Mouse (Mus musculus): ENCODE measurements around the gene F2. TPM values are rescaled to one million over a fixed set of nuclear protein-coding genes. Genes with fewer than 3 reads are reported as not detected.

F2 gene
- polyA plus RNA-seq (2012; rRNA removed) (1.7 TPM in 2 replicates), polyA plus RNA-seq (2014; fragmentation: Nextera tagmentation; extraction: Ambion mirVana) (0.95 and 1.3 TPM in 2 replicates)

GRCm38 (mm10) chr2:91636229-91636628, at the start of gene F2:
Gene F2 (minus strand): TSS chr2:91636414.
- Histone ChIP-seq H3K4me1 (ENCODE audit: control insufficient read depth, insufficient read depth, low read length) (no peaks in the 10 kb centered on the region), H3K36me3 (ENCODE audit: control insufficient read depth, insufficient read depth, low read length) (no peaks in the 10 kb centered on the region), H3K9ac (ENCODE audit: low read depth, low read length, severe bottlenecking) (no peak within 1 kb of the TSS), H3K4me3 (replicated peaks; ENCODE audit: low read length) (no peak within 1 kb of the TSS), H3K27ac (replicated peaks; ENCODE audit: low read depth, low read length) (no peak within 1 kb of the TSS), H3K27me3 (ENCODE audit: control insufficient read depth, insufficient read depth, low read length) (no peaks in the 10 kb centered on the region), H3K4me2 (replicated peaks; ENCODE audit: low read depth, low read length, severe bottlenecking) (no peak within 1 kb of the TSS), H3K9me3 (ENCODE audit: control insufficient read depth, low read length) (no peaks in the 10 kb centered on the region)
- no peak for DNase-seq (ENCODE audit: low spot score)
- no peak for TF ChIP-seq POLR2A (IDR thresholded peaks at IDR 0.05; ENCODE audit: borderline replicate concordance, extremely low read depth, insufficient read depth, insufficient read length)
- ATAC-seq (ENCODE audit: low FRiP score, low read depth), result no peak
- WGBS, result 85% methylated on average over 8 of the region's 8 CpGs

DNA sequence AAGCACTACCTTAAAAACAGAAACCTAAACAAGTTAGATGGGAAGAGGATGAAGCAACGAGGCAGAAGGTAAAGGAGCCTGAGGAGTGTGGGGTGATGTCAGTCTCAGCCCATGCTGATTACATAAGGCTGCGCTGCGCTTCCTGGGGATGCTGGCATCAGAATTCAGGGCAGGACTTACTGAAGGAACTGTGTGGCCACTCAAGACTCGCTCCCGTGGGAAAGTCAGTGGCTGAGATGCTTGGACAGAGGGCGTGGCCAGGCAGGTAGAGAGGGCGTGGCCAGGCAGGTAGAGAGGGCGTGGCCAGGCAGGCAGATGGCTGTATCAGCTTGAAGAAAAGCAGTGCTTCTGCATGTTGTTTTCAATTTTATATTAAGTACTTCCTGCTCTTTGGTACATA, 47.7 kb upstream of the F2 start:
- DNase-seq (ENCODE audit: low spot score) (no peak), ATAC-seq (ENCODE audit: low FRiP score, low read depth) (no peak)
- Histone ChIP-seq H3K4me1 (ENCODE audit: control insufficient read depth, insufficient read depth, low read length) (no peaks in the 10 kb centered on the region), H3K9ac (ENCODE audit: low read depth, low read length, severe bottlenecking) (no peak overlapping the region), H3K27me3 (ENCODE audit: control insufficient read depth, insufficient read depth, low read length) (no peaks in the 10 kb centered on the region), H3K36me3 (ENCODE audit: control insufficient read depth, insufficient read depth, low read length) (peaks cover 90% of the 10 kb centered on the region), H3K9me3 (ENCODE audit: control insufficient read depth, low read length) (no peaks in the 10 kb centered on the region), H3K27ac (replicated peaks; ENCODE audit: low read depth, low read length) (no peak overlapping the region), H3K4me3 (replicated peaks; ENCODE audit: low read length) (no peak overlapping the region), H3K4me2 (replicated peaks; ENCODE audit: low read depth, low read length, severe bottlenecking) (no peak overlapping the region)
- 83% methylated on average over 8 of the region's 8 CpGs for WGBS
- no peak for TF ChIP-seq POLR2A (IDR thresholded peaks at IDR 0.05; ENCODE audit: borderline replicate concordance, extremely low read depth, insufficient read depth, insufficient read length)

- Histone ChIP-seq H3K4me2 (replicated peaks; ENCODE audit: low read depth, low read length, severe bottlenecking) (no peak overlapping the region), H3K27me3 (ENCODE audit: control insufficient read depth, insufficient read depth, low read length) (no peaks in the 10 kb centered on the region), H3K9ac (ENCODE audit: low read depth, low read length, severe bottlenecking) (no peak overlapping the region), H3K27ac (replicated peaks; ENCODE audit: low read depth, low read length) (no peak overlapping the region), H3K36me3 (ENCODE audit: control insufficient read depth, insufficient read depth, low read length) (peaks cover 93% of the 10 kb centered on the region), H3K9me3 (ENCODE audit: control insufficient read depth, low read length) (no peaks in the 10 kb centered on the region), H3K4me3 (replicated peaks; ENCODE audit: low read length) (no peak overlapping the region), H3K4me1 (ENCODE audit: control insufficient read depth, insufficient read depth, low read length) (no peaks in the 10 kb centered on the region)
- no peak for ATAC-seq (ENCODE audit: low FRiP score, low read depth)
- WGBS, result 55% methylated on average over 4 of the region's 4 CpGs
- peak; percentile 23 for DNase-seq (ENCODE audit: low spot score)
- TF ChIP-seq POLR2A (IDR thresholded peaks at IDR 0.05; ENCODE audit: borderline replicate concordance, extremely low read depth, insufficient read depth, insufficient read length), result no peak
These were observed 46.6 kb upstream of the F2 start for GRCm38 (mm10) chr2:91682850-91683249.

DNA sequence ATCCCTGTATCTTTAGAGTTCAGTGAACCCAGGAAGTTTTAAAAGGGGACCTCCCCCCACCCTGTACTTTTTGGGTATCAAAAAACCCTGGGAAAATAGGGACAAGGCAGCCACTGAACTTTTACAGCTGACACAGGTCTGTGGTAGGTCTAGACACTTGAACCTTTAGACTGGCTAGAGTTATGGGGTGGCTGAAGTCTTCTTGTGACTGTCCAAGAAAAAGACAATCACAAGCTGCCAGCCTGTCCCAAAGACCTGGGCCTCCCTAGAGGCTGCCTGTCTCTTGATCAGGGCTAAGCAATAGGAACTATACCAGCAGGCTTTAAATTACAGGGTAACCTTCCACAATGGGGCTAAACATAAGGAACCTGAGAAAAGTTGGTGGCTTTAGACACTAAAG, 40.7 kb upstream of the F2 start:
- Histone ChIP-seq H3K4me3 (replicated peaks; ENCODE audit: low read length) (no peak overlapping the region), H3K4me1 (ENCODE audit: control insufficient read depth, insufficient read depth, low read length) (no peaks in the 10 kb centered on the region), H3K9ac (ENCODE audit: low read depth, low read length, severe bottlenecking) (no peak overlapping the region), H3K27ac (replicated peaks; ENCODE audit: low read depth, low read length) (no peak overlapping the region), H3K27me3 (ENCODE audit: control insufficient read depth, insufficient read depth, low read length) (no peaks in the 10 kb centered on the region), H3K9me3 (ENCODE audit: control insufficient read depth, low read length) (no peaks in the 10 kb centered on the region), H3K4me2 (replicated peaks; ENCODE audit: low read depth, low read length, severe bottlenecking) (no peak overlapping the region), H3K36me3 (ENCODE audit: control insufficient read depth, insufficient read depth, low read length) (peaks cover 91% of the 10 kb centered on the region)
- TF ChIP-seq POLR2A (IDR thresholded peaks at IDR 0.05; ENCODE audit: borderline replicate concordance, extremely low read depth, insufficient read depth, insufficient read length), result no peak
- ATAC-seq (ENCODE audit: low FRiP score, low read depth) (no peak), DNase-seq (ENCODE audit: low spot score) (no peak)

- Histone ChIP-seq H3K4me1 (ENCODE audit: control insufficient read depth, insufficient read depth, low read length) (no peaks in the 10 kb centered on the region), H3K9me3 (ENCODE audit: control insufficient read depth, low read length) (no peaks in the 10 kb centered on the region), H3K4me2 (replicated peaks; ENCODE audit: low read depth, low read length, severe bottlenecking) (no peak overlapping the region), H3K36me3 (ENCODE audit: control insufficient read depth, insufficient read depth, low read length) (peaks cover 85% of the 10 kb centered on the region), H3K27ac (replicated peaks; ENCODE audit: low read depth, low read length) (no peak overlapping the region), H3K9ac (ENCODE audit: low read depth, low read length, severe bottlenecking) (no peak overlapping the region), H3K27me3 (ENCODE audit: control insufficient read depth, insufficient read depth, low read length) (no peaks in the 10 kb centered on the region), H3K4me3 (replicated peaks; ENCODE audit: low read length) (no peak overlapping the region)
- DNase-seq (ENCODE audit: low spot score) (no peak), ATAC-seq (ENCODE audit: low FRiP score, low read depth) (no peak)
- no peak for TF ChIP-seq POLR2A (IDR thresholded peaks at IDR 0.05; ENCODE audit: borderline replicate concordance, extremely low read depth, insufficient read depth, insufficient read length)
- WGBS, result 81% methylated on average over 2 of the region's 2 CpGs
These were observed 40.2 kb upstream of the F2 start for GRCm38 (mm10) chr2:91676420-91676819.

- Histone ChIP-seq H3K36me3 (ENCODE audit: control insufficient read depth, insufficient read depth, low read length) (peaks cover 85% of the 10 kb centered on the region), H3K9ac (ENCODE audit: low read depth, low read length, severe bottlenecking) (no peak overlapping the region), H3K4me3 (replicated peaks; ENCODE audit: low read length) (no peak overlapping the region), H3K4me1 (ENCODE audit: control insufficient read depth, insufficient read depth, low read length) (no peaks in the 10 kb centered on the region), H3K9me3 (ENCODE audit: control insufficient read depth, low read length) (no peaks in the 10 kb centered on the region), H3K4me2 (replicated peaks; ENCODE audit: low read depth, low read length, severe bottlenecking) (no peak overlapping the region), H3K27me3 (ENCODE audit: control insufficient read depth, insufficient read depth, low read length) (no peaks in the 10 kb centered on the region), H3K27ac (replicated peaks; ENCODE audit: low read depth, low read length) (no peak overlapping the region)
- WGBS, result 89% methylated on average over 5 of the region's 5 CpGs
- no peak for DNase-seq (ENCODE audit: low spot score)
- TF ChIP-seq POLR2A (IDR thresholded peaks at IDR 0.05; ENCODE audit: borderline replicate concordance, extremely low read depth, insufficient read depth, insufficient read length), result no peak
- ATAC-seq (ENCODE audit: low FRiP score, low read depth), result no peak; the same call in 1 of the 2 replicates
These were observed 38.7 kb upstream of the F2 start for GRCm38 (mm10) chr2:91674895-91675294.

All from limb, embryonic 14.5 days (tissue).